Mouse (Mus musculus): ENCODE measurements at regions not wholly inside any gene's neighbourhood (a gene's known extent, or its start where the extent isn't known, plus 50 kb on each side); places are given as distances from the start of the nearest gene placed in this dataset.

- TF ChIP-seq CTCF (IDR thresholded peaks at IDR 0.05; ENCODE audit: low read depth), result no peak
- TF ChIP-seq EP300 (IDR thresholded peaks at IDR 0.05; ENCODE audit: low read depth), result no peak
- H3K9ac ChIP-seq (replicated peaks), result no peak overlapping the region
- H3K4me1 ChIP-seq (replicated peaks; ENCODE audit: control insufficient read depth in 2 of 2, insufficient read depth in 2 of 2, low read length in 1 of 2), result no peaks in the 10 kb centered on the region
- H3K4me2 ChIP-seq (ENCODE audit: low read depth), result no peak overlapping the region
- H3K27me3 ChIP-seq (ENCODE audit: control insufficient read depth, insufficient read depth, low read length), result no peaks in the 10 kb centered on the region
- no peak for ATAC-seq (ENCODE audit: insufficient read depth)
- H3K9me3 ChIP-seq (ENCODE audit: control insufficient read depth, low read length), result no peaks in the 10 kb centered on the region
- no peaks in the 10 kb centered on the region for H3K36me3 ChIP-seq (replicated peaks; ENCODE audit: control insufficient read depth, insufficient read depth, low read depth)
- no peak overlapping the region for H3K27ac ChIP-seq
- no peak overlapping the region for H3K4me3 ChIP-seq (ENCODE audit: insufficient read depth in 1 of 2, low read depth in 2 of 2, low read length in 2 of 2)
- DNase-seq (ENCODE audit: low read depth in 3 of 3, low spot score in 3 of 3), result no peak
- WGBS (ENCODE audit: insufficient replicate concordance), result 32% methylated on average over 7 of the region's 7 CpGs
These were observed 146.1 kb downstream of the Efcab1 start for GRCm38 (mm10) chr16:15052389-15052923.

GRCm38 (mm10) chr16:15052924-15053793 lies 146.8 kb downstream of the Efcab1 start:
- DNase-seq (ENCODE audit: low read depth in 3 of 3, low spot score in 3 of 3) (no peak), ATAC-seq (ENCODE audit: insufficient read depth) (no peak)
- 14% methylated on average over 16 of the region's 16 CpGs for WGBS (ENCODE audit: insufficient replicate concordance)
- Histone ChIP-seq H3K4me2 (ENCODE audit: low read depth) (no peak overlapping the region), H3K36me3 (replicated peaks; ENCODE audit: control insufficient read depth, insufficient read depth, low read depth) (no peaks in the 10 kb centered on the region), H3K4me3 (ENCODE audit: insufficient read depth in 1 of 2, low read depth in 2 of 2, low read length in 2 of 2) (no peak overlapping the region), H3K9me3 (ENCODE audit: control insufficient read depth, low read length) (no peaks in the 10 kb centered on the region), H3K27ac (no peak overlapping the region), H3K27me3 (ENCODE audit: control insufficient read depth, insufficient read depth, low read length) (no peaks in the 10 kb centered on the region), H3K4me1 (replicated peaks; ENCODE audit: control insufficient read depth in 2 of 2, insufficient read depth in 2 of 2, low read length in 1 of 2) (no peaks in the 10 kb centered on the region), H3K9ac (replicated peaks) (no peak overlapping the region)
- no peak for TF ChIP-seq CTCF (IDR thresholded peaks at IDR 0.05; ENCODE audit: low read depth)
- no peak for TF ChIP-seq EP300 (IDR thresholded peaks at IDR 0.05; ENCODE audit: low read depth)

- no peaks in the 10 kb centered on the region for H3K4me1 ChIP-seq (replicated peaks; ENCODE audit: control insufficient read depth in 2 of 2, insufficient read depth in 2 of 2, low read length in 1 of 2)
- ATAC-seq (ENCODE audit: insufficient read depth), result no peak
- H3K4me3 ChIP-seq (ENCODE audit: insufficient read depth in 1 of 2, low read depth in 2 of 2, low read length in 2 of 2), result no peak overlapping the region
- no peaks in the 10 kb centered on the region for H3K36me3 ChIP-seq (replicated peaks; ENCODE audit: control insufficient read depth, insufficient read depth, low read depth)
- no peak overlapping the region for H3K27ac ChIP-seq
- DNase-seq (ENCODE audit: low read depth in 3 of 3, low spot score in 3 of 3), result no peak
- no peak overlapping the region for H3K9ac ChIP-seq (replicated peaks)
- H3K9me3 ChIP-seq (ENCODE audit: control insufficient read depth, low read length), result no peaks in the 10 kb centered on the region
- TF ChIP-seq EP300 (IDR thresholded peaks at IDR 0.05; ENCODE audit: low read depth) (no peak), CTCF (IDR thresholded peaks at IDR 0.05; ENCODE audit: low read depth) (no peak)
- WGBS (ENCODE audit: insufficient replicate concordance), result 26% methylated on average over 4 of the region's 4 CpGs
- no peaks in the 10 kb centered on the region for H3K27me3 ChIP-seq (ENCODE audit: control insufficient read depth, insufficient read depth, low read length)
- no peak overlapping the region for H3K4me2 ChIP-seq (ENCODE audit: low read depth)
These were observed 147.4 kb downstream of the Efcab1 start for GRCm38 (mm10) chr16:15053840-15054239.

- no peak overlapping the region for H3K4me3 ChIP-seq (ENCODE audit: insufficient read depth in 1 of 2, low read depth in 2 of 2, low read length in 2 of 2)
- WGBS (ENCODE audit: insufficient replicate concordance), result 39% methylated on average over 5 of the region's 5 CpGs
- H3K4me2 ChIP-seq (ENCODE audit: low read depth), result no peak overlapping the region
- no peak for ATAC-seq (ENCODE audit: insufficient read depth)
- TF ChIP-seq EP300 (IDR thresholded peaks at IDR 0.05; ENCODE audit: low read depth) (no peak), CTCF (IDR thresholded peaks at IDR 0.05; ENCODE audit: low read depth) (no peak)
- H3K27me3 ChIP-seq (ENCODE audit: control insufficient read depth, insufficient read depth, low read length), result no peaks in the 10 kb centered on the region
- no peak overlapping the region for H3K27ac ChIP-seq
- no peaks in the 10 kb centered on the region for H3K9me3 ChIP-seq (ENCODE audit: control insufficient read depth, low read length)
- H3K36me3 ChIP-seq (replicated peaks; ENCODE audit: control insufficient read depth, insufficient read depth, low read depth), result no peaks in the 10 kb centered on the region
- no peaks in the 10 kb centered on the region for H3K4me1 ChIP-seq (replicated peaks; ENCODE audit: control insufficient read depth in 2 of 2, insufficient read depth in 2 of 2, low read length in 1 of 2)
- H3K9ac ChIP-seq (replicated peaks), result no peak overlapping the region
- DNase-seq (ENCODE audit: low read depth in 3 of 3, low spot score in 3 of 3), result no peak
These were observed 148.0 kb downstream of the Efcab1 start for GRCm38 (mm10) chr16:15054306-15055001.

DNA sequence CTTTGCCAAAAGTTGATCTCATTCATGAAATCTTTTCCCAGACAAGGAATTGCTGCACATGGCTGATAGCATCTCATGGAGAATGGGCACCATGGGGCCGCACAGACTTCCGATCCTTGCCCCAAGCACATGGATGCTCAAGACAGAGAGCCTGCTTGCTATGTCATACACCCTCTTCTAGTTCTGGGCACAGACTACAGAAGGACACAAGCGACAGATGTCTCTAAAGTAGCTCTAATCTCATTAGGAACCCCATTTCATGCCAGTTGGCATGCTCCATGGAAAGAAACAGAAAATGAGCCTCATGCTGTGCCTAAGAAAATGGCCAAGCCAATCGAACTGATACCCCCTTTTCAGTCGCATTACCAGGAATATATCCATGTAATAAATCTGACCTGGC lies 149.3 kb downstream of the Efcab1 start:
- Histone ChIP-seq H3K9me3 (ENCODE audit: control insufficient read depth, low read length) (no peaks in the 10 kb centered on the region), H3K4me3 (ENCODE audit: insufficient read depth in 1 of 2, low read depth in 2 of 2, low read length in 2 of 2) (no peak overlapping the region), H3K36me3 (replicated peaks; ENCODE audit: control insufficient read depth, insufficient read depth, low read depth) (no peaks in the 10 kb centered on the region), H3K9ac (replicated peaks) (no peak overlapping the region), H3K4me2 (ENCODE audit: low read depth) (no peak overlapping the region), H3K27ac (no peak overlapping the region), H3K4me1 (replicated peaks; ENCODE audit: control insufficient read depth in 2 of 2, insufficient read depth in 2 of 2, low read length in 1 of 2) (no peaks in the 10 kb centered on the region), H3K27me3 (ENCODE audit: control insufficient read depth, insufficient read depth, low read length) (no peaks in the 10 kb centered on the region)
- no peak for DNase-seq (ENCODE audit: low read depth in 3 of 3, low spot score in 3 of 3)
- TF ChIP-seq CTCF (IDR thresholded peaks at IDR 0.05; ENCODE audit: low read depth) (no peak), EP300 (IDR thresholded peaks at IDR 0.05; ENCODE audit: low read depth) (no peak)
- 59% methylated on average over 5 of the region's 5 CpGs for WGBS (ENCODE audit: insufficient replicate concordance)
- ATAC-seq (ENCODE audit: insufficient read depth), result no peak
